Mouse (Mus musculus) left cerebral cortex, postnatal 25 days (tissue): ENCODE data around the gene Reln. TPM values are rescaled to one million over a fixed set of nuclear protein-coding genes. Genes with fewer than 3 reads are reported as not detected.

Experiments used
- DNase-seq, 2 experiments: peaks; one replicate each; pipeline ENCODE4 v3.0.0; 2022; ENCODE audit warnings: low spot score in 2 of 2, mixed read lengths in 1 of 2
- intact Hi-C: fragments of 180-260 bp; cut with DNase I; formaldehyde crosslinking; loops from one replicate; pipeline ENCODE4 v1.15.1; 2025
- total RNA-seq, 2 experiments: library from RNA; stranded (reverse); gene quantifications; 2 replicates each; pipeline ENCODE4 v1.2.3; 2021

The Reln gene
- total RNA-seq, 2 experiments from 2014 or later, result 77.3 to 78.9 TPM

DNA sequence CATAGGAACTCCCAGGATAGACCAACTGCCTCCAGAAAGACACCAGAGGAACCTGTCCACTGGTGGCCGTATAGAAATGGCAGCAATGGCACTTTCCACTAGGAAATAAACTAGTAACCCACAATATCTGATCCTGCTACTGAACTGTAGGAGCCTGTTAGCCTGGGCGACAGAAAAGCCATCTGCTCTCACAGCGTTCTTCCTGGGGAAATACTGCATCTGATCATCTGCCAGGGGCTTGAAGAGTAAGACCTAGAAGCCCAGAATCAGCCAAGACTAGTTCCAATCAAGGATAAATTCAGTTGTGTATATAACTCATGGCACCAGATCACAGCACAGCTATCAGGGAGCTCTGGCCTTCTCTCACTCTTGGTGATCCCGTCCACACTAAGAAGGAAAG, 33.5 kb downstream of the Reln start:
- intact Hi-C loops, result no loop called here

GRCm38 (mm10) chr5:22309001-22309400, 35.5 kb downstream of the Reln start:
- intact Hi-C loops, result no loop called here
- DNase-seq, result no peak

More for the DNA sequence above, 33.5 kb downstream of the Reln start:
- no peak for DNase-seq

DNA sequence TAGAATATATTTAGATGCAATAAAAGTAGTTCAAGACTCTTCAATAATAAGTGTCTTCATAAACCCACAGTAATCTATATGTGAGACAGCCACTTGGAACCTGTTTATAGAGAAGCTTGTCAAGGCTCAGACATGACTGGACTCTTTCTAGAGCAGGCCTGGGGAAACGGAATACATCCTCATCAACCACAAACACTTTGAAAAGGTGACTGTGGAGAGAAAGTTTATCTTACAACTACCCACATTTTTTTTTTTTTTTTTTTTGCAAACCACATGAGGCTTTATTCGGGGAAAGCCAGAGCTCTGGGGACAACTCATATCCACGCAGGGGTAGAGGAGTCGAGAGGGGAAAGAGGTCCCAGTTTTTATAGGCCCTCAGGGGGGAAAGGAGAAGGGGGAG, 36.6 kb downstream of the Reln start:
- no peak for DNase-seq
- intact Hi-C loops, result no loop called here

DNA sequence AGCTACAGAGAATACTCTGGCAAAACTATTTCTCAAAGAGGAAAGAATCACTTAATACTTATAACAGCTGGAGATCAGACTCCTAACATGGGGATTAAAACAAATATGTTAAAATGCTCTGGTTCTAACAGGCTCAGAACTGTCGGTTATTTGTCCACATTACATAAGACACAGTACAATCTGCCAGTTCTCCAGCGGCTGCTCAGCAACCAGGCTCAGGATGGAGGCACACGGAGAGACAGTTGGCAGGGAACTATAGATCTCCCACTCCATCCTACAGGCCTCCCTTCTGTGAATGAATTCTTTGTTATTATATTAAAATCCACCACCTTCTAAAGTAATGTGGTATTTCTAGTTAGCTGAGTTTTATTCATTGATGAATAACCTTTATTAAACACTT, 37.4 kb downstream of the Reln start:
- intact Hi-C loops, result no loop called here
- peak; percentile 42 to 83 for DNase-seq

GRCm38 (mm10) chr5:22303709-22304108, 40.8 kb downstream of the Reln start:
- intact Hi-C loops, result no loop called here

DNA sequence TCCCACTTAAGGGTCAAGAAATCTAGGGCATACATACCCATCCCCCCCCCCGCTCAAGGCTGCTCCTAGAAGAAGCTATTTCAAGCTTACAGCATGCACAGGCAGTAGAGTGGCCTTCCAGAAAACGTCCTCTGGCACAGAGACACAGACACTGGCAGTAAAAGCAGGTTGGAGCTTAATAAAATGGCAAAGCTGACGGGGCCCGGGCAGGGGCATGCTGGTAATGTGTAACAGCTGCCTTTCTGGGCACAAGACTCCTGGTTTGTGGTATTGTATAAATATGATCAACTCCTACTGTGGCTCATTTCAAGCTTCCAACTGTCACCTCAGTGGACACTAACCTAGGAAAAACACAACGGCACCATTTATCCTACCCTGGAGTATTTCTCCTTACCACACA, 42.2 kb downstream of the Reln start:
- no peak for DNase-seq
- intact Hi-C loops, result no loop called here

More at GRCm38 (mm10) chr5:22303709-22304108, 40.8 kb downstream of the Reln start:
- DNase-seq, result no peak

DNA sequence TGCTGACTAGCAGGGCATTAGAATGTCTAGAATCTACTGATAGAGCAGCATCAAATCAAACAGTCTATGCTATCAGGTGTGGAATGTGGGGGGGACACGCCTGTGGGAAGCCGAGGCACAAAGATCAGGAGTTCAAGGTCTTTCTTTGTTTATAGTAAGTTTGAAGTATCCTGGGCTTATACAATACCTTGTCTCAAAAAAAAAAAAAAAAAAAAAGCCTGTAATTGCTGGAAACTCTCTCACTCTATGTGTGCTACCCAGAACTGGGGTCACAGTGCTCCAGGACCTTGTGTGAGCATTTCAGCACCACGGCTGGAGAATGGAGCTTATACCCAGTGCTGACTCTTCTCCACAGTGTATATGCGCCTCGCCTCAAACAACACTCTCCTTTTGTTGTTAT, 43.7 kb downstream of the Reln start:
- intact Hi-C loops, result no loop called here
- no peak for DNase-seq

DNA sequence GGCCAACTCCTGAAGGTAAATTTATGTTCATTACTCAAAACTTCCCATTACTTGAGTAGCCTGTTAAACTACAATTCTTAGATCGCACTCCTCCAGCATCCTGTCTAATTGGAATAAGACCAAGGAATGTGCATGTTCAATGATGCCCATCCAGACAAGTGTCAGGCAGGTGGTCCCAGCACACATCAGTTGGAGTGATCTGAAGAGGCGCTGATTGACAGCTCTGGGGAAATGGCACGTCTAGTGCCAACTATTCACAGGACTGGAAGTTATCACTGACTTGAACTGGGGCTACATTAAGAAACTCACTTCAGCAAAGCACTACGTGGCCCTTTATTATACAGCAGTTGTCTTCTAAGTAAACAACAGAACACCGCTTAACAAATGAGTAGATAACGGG, 44.5 kb downstream of the Reln start:
- DNase-seq, result no peak
- intact Hi-C loops, result no loop called here

GRCm38 (mm10) chr5:22295161-22295560, 49.3 kb downstream of the Reln start:
- DNase-seq, result no peak
- intact Hi-C loops, result no loop called here

DNA sequence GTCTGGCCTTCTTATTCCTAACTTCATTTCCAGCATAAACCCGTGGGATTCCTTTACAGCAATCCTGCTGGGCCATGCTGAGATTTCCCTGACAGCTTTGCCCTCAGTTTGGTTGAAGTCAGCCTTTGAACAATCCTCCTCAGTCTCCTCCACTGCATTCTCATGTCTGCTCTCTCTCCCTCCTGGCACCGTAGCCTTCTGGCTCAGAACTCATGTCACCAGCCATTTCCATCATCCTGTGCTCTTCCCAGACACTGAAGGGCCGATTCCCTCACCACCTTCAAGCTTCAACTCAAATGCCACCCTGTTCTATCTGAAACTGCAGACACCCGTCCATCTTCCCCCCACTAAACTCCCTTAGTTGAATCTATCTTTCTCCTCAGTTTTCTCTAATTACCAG, 53.1 kb downstream of the Reln start:
- DNase-seq, result no peak
- intact Hi-C loops, result no loop called here

DNA sequence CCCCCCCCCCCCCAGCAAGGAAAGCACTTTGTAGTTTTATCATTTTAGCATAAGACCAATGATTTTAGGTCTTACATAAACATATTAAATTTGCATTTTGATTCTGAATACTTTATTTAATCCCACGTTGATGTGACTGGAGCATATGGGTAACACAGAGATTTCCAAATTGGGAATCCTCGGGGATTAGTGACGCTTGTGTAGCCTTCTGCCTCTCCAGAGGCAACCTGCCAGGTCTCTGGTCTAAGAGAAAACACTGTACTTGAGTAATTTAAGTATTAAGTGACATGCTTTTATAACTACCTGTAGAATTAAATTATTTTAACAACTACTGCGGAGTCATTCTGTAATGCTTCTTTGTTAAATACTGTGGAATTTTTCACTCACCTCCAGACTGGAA, 59.1 kb downstream of the Reln start:
- DNase-seq, result peak in 1 of 2 experiments; percentile 34
- intact Hi-C loops, result no loop called here

DNA sequence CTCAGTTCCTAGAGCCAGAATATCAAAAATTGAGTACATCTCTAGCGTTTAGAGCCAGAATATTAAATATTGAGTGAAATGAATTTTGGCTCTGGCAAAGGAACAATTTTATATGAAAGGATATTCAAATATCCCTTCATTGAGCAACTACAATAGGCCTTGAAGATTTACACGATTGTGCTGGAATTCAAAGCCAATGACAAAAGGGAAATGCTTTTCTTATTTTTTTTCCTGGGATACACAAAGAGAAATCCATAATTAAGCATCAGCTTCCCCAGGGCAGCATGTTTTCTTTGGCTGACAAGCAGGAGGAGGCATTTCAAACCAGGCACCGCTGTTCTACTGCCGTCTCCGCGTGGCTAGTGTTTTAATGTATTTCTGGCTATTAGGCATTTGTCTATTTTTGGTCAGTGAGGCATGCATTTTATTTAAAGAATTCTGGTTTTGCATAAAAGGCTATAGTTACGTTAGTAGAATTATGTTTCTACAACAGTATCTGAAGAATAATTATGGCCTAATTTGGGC, 62.3 kb downstream of the Reln start:
- DNase-seq, result no peak
- intact Hi-C loops, result no loop called here

DNA sequence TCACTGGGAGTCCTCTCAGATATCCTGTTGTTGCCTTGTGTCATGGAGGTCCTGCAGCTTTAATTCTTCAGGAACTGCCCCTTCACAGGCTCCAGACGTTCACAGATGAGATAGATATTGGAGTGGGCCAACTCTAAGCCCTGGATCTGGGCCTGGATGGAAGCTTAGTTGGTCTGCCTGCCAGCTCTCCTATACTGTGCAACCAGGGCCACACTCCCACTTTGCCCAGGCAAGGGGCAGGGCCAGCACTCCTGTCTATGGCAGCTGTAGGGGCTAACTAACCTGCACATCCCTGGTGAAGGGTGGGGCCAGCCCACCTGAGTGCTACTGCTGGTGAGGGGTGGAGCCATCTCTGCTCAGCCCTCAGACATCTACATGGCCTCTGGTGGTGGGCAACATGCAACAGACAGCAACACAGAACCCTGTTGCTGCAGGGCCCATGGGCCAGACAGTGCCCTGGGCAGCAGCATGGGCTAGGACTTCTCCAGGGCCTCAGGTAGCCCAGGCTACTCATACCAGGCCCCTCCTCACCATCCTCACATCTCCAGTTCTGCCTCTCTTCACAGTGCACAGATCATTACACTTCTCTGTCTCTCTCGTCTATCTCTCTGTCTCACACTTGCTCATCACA, 63.9 kb downstream of the Reln start:
- intact Hi-C loops, result no loop called here
- no peak for DNase-seq

DNA sequence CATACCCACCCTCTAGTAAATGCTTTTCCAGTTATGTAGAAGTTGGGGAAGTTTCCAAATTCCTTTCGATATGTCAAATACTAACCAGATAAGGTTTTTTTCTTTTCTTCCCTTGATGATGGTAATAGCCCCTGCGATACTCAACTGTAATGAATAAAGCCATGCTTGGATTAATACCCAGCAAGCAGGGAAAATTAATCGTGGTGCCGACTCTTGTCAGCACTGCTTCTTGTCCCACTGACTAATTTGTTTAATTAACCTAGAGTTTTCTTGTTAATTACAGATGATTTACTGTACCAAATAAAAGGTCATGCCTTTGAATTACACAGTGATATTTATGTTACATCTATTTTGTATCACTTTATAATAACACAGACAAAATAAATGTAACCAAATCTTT, 65.3 kb downstream of the Reln start:
- intact Hi-C loops, result no loop called here
- DNase-seq, result no peak

- intact Hi-C loops, result no loop called here
- peak in 1 of 2 experiments; percentile 23 for DNase-seq
Measured at GRCm38 (mm10) chr5:22274134-22274533, 70.4 kb downstream of the Reln start.

DNA sequence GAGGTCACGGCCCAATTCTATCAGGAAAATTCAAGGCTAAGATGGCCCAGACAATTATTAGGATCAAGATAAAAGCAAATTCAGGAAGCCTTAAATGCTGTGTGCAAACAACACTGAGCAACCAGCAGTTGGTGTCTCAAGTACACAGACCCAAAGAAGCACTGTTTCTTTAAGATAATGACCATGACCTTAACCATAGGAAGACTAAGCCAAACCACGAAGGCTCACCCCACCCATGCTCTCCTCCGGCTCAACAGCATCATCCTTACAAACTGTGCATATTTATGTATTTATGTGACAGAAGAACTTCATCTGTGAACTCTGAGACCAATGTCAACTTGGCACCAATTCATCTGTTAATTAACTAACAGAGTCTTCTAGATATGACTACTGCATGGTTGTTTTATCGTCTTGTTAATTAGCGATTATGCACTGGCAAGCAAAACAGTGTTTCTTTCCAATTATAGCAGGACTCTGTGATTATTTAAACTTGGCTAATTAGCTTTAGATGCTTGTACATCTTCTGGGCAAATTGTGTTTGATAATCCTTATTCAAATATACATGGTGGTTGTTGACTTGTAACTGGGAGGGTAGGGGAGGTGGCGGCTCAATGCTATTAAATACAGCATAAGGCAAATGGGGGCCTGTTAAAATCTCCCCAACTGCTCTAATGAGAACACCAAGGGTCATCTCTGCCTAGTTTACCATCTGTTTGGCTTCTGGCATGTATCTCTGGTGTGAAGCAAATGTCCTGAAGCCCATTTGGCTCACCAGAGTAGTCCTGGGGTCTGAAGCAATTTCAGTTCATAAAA, 77.8 kb downstream of the Reln start:
- DNase-seq, result no peak
- intact Hi-C loops, result no loop called here

DNA sequence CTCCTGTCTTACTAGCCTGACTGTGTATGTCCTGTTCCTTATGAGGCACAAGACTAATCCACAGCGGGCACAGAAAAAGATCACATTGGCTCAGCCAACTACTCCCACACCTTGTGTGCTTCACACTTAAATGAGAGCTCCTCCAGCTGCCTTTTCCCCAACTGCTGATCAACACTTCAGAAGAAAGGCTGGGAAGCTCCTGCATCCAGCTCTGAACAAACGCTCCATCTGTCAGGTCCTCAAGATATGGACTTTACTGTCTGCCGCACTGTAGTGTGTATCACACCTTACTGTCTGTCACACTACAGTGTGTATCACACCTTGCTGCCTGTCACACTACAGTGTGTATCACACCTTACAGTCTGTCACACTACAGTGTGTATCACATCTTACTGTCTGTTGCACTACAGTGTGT, 82.1 kb downstream of the Reln start:
- DNase-seq, result peak in 1 of 2 experiments; percentile 68
- intact Hi-C loops, result no loop called here

DNA sequence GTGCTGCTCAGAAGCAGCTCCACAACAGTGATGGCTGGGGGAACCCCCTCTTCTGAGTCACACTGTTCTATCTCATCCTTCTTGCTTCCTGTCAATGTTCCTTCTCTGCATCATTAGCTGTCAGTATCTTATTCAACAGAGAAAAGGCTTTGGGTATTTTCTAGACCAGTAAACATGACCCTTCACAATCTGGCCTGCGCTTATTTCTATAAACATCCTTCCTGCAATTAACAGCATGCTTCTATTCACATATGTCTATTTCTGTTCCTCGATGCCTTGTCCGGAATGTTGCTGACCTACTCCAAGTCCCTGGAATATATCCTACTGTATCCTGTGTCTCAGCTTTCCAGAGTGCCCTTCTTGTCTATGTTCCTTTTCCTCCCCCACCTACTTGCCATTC, 89.2 kb downstream of the Reln start:
- DNase-seq, result no peak
- intact Hi-C loops, result no loop called here

- intact Hi-C loops, result no loop called here
- no peak for DNase-seq
Measured at GRCm38 (mm10) chr5:22253910-22254309, 90.6 kb downstream of the Reln start.

DNA sequence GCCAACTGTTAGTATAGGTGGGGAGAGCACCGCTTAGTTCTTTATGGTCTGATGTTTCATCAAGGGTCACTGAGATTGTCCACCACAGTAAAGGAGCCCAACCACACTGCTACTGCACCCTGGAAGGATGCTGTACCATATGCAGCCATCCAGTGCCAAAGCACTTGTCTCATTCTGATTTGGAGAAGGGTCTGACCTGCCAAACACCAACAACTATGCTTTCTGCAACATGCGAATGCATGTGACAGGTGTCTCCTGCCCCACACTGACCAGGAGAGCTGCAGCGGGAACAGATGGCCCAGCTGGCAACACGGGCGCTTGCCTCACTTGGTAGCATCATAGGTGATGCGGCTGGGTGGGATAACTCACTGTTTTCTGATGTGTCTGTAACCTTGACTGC, 91.2 kb downstream of the Reln start:
- DNase-seq, result no peak
- intact Hi-C loops, result no loop called here

GRCm38 (mm10) chr5:22247850-22248249, 96.7 kb downstream of the Reln start:
- intact Hi-C loops, result no loop called here
- DNase-seq, result no peak
